17 mouse cellular contexts compared by ENCODE assay signal in genomic region chr6:119757796-119758195, GRCm38 (mm10).
"Had no signal": no experiment of that assay in that cellular context is flagged by ENCODE, and none has a peak within 500 bp of the region (broad histone marks: within the 10 kb centered on the region; RNA-seq: fewer than 3 reads in every experiment).

No protein-coding gene starts in this region.

- H3K4me2 ChIP-seq: lung, embryonic 14.5 days; midbrain, embryonic 12.5 days; midbrain, embryonic 15.5 days; neural tube, embryonic 13.5 days; neural tube, embryonic 15.5 days had no signal

- H3K27me3 ChIP-seq: midbrain, embryonic 12.5 days; midbrain, embryonic 15.5 days; neural tube, embryonic 13.5 days; neural tube, embryonic 15.5 days had no signal

- H3K27ac ChIP-seq: midbrain, embryonic 10.5 days; midbrain, embryonic 12.5 days; midbrain, embryonic 15.5 days; neural tube, embryonic 13.5 days; neural tube, embryonic 15.5 days had no signal

- H3K4me1 ChIP-seq: midbrain, embryonic 12.5 days; midbrain, embryonic 15.5 days; neural tube, embryonic 13.5 days; neural tube, embryonic 15.5 days had no signal

- H3K4me3 ChIP-seq: midbrain, embryonic 10.5 days; midbrain, embryonic 12.5 days; midbrain, embryonic 15.5 days; myocyte; neural tube, embryonic 13.5 days; neural tube, embryonic 15.5 days had no signal

- H3K9me3 ChIP-seq: midbrain, embryonic 10.5 days; midbrain, embryonic 12.5 days; midbrain, embryonic 15.5 days; neural tube, embryonic 13.5 days; neural tube, embryonic 15.5 days had no signal

- ATAC-seq: midbrain, embryonic 15.5 days had no signal

- DNase-seq: lung, adult 18-20 months; lung, postnatal 10 days; lung, postnatal 4 days; right cerebral cortex, adult 18-20 months; right cerebral cortex, postnatal 25 days; right cerebral cortex, postnatal 4 days; spleen, adult 18-20 months; thymus, adult 18-20 months; thymus, postnatal 25 days; thymus, postnatal 4 days had no signal

- H3K36me3 ChIP-seq: midbrain, embryonic 15.5 days had no signal

- H3K9ac ChIP-seq: lung, embryonic 14.5 days; midbrain, embryonic 12.5 days; midbrain, embryonic 15.5 days; neural tube, embryonic 13.5 days; neural tube, embryonic 15.5 days had no signal
